Mouse (Mus musculus) heart, adult 2 months (tissue): ENCODE measurements around the gene Tjap1.

Experiments
- CTCF ChIP-seq: fragments of 200-600 bp; IDR thresholded peaks from 2 replicates; pipeline ENCODE4 v1.8.1; 2022; ENCODE audit warnings: antibody characterized with exemption, mild to moderate bottlenecking, moderate library complexity
- EP300 ChIP-seq: fragments of 200-500 bp; IDR thresholded peaks from 2 replicates; pipeline ENCODE4 v1.6.1; 2011; ENCODE audit warnings: low read depth, low read length, control low read depth; ENCODE audit not compliant: insufficient read depth
- POLR2A ChIP-seq: fragments of 200-500 bp; IDR thresholded peaks from 2 replicates; pipeline ENCODE4 v1.6.1; 2011; ENCODE audit warnings: mild to moderate bottlenecking, low read depth, low read length, control low read depth; ENCODE audit not compliant: insufficient read depth

DNA sequence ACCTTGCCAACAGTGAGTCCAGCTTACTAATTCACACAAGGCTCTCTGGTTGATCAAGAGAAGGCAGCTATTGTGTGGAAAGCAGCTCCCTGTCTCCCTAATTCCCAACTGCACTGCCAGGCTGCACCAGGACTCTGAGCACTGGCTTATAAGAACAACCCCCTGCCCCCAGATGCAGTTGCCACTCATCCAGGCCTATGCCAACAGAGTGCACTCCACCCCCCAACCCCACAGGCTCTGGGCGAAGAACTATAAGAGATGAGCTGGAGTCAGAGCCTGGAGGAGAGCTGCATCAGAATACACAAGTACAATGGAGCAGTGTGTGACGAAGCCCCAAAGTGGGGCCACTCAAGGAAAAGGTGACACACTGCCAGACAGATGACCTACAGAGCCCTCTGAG is 10.8 kb downstream of the Tjap1 start:
- TF ChIP-seq CTCF (no peak), POLR2A (no peak), EP300 (no peak)
